Mouse (Mus musculus): Measurements from ENCODE around the gene Cxadr. TPM values are rescaled to one million over a fixed set of nuclear protein-coding genes. Genes with fewer than 3 reads are reported as not detected.

The Cxadr gene
- total and polyA plus RNA-seq, 3 experiments: 0.33 TPM; not detected in 2

- Histone ChIP-seq H3K4me1 (ENCODE audit: control insufficient read depth in 1 of 2, insufficient read depth in 2 of 2, low read length in 2 of 2) (no peaks in the 10 kb centered on the region), H3K27ac (ENCODE audit: control insufficient read depth, low read depth, low read length) (no peak overlapping the region), H3K9ac (ENCODE audit: control insufficient read depth, low read depth, low read length, poor library complexity, severe bottlenecking) (no peak overlapping the region), H3K9me3 (replicated peaks; ENCODE audit: insufficient read depth, low read length) (no peaks in the 10 kb centered on the region), H3K79me2 (ENCODE audit: control insufficient read depth, insufficient read depth, low read length, poor library complexity) (no peaks in the 10 kb centered on the region), H3K4me3 (ENCODE audit: control insufficient read depth in 1 of 2, insufficient read depth in 1 of 2, low read depth in 2 of 2, low read length in 2 of 2) (no peak overlapping the region), H3K27me3 (ENCODE audit: control insufficient read depth in 1 of 2, insufficient read depth in 2 of 2, low read length in 2 of 2) (no peaks in the 10 kb centered on the region), H3K36me3 (ENCODE audit: control insufficient read depth in 1 of 2, insufficient read depth in 2 of 2, low read length in 2 of 2) (no peaks in the 10 kb centered on the region)
- no peak for DNase-seq (ENCODE audit: low read depth, low spot score)
- no peak for TF ChIP-seq POLR2A (IDR thresholded peaks at IDR 0.05; ENCODE audit: control insufficient read depth in 1 of 2, insufficient read depth in 1 of 2, low read depth in 1 of 2, low read length in 2 of 2, poor library complexity in 1 of 2)
- TF ChIP-seq MAZ (IDR thresholded peaks at IDR 0.05; ENCODE audit: low read depth, low read length): no peak
- no peak for TF ChIP-seq ZC3H11A (IDR thresholded peaks at IDR 0.05; ENCODE audit: low read depth, low read length)
- no peak for TF ChIP-seq KAT2A (conservative IDR thresholded peaks at IDR 0.05; ENCODE audit: low read depth, low read length)
- TF ChIP-seq JUND (IDR thresholded peaks at IDR 0.05; ENCODE audit: low read depth, low read length): no peak
- TF ChIP-seq CHD1 (IDR thresholded peaks at IDR 0.05; ENCODE audit: low read depth, low read length): no peak
- no peak for TF ChIP-seq GATA1 (IDR thresholded peaks at IDR 0.05; ENCODE audit: low read depth, low read length)
- TF ChIP-seq ZMIZ1 (IDR thresholded peaks at IDR 0.05; ENCODE audit: low read depth, low read length): no peak
- no peak for TF ChIP-seq NRF1 (IDR thresholded peaks at IDR 0.05; ENCODE audit: insufficient read depth, low read depth, low read length, poor library complexity, severe bottlenecking)
- no peak for TF ChIP-seq POLR2AphosphoS2 (IDR thresholded peaks at IDR 0.05; ENCODE audit: low read length)
- TF ChIP-seq RAD21 (IDR thresholded peaks at IDR 0.05; ENCODE audit: low read depth, low read length): no peak
- no peak for TF ChIP-seq POLR2AphosphoS5 (IDR thresholded peaks at IDR 0.05; ENCODE audit: borderline replicate concordance, low read depth, low read length)
- no peak for TF ChIP-seq MYC (IDR thresholded peaks at IDR 0.05; ENCODE audit: low read depth, low read length)
- TF ChIP-seq MXI1 (IDR thresholded peaks at IDR 0.05; ENCODE audit: low read depth, low read length): no peak
Measured at GRCm38 (mm10) chr16:78283231-78283630, 18.1 kb upstream of the Cxadr start.

DNA sequence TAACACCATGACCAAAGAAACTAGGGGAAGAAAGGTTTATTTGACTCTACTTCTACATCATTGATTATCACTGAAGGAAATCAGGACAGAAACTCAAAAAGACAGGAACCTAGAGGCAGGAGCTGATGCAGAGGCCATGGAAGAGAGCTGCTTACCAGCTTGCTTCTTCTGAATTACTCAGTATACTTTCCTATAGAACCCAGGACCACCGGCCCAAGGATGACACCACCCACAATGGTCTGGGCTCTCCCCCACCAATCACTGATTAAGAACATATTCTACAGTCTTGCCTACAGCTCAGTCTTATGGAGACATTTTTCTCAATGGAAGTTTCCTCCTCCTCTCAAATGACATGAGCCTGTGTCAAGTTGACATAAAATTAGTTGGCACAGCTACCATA lies 7.2 kb upstream of the Cxadr start:
- H3K9me3 ChIP-seq (replicated peaks; ENCODE audit: insufficient read depth, low read length): no peaks in the 10 kb centered on the region
- no peak for TF ChIP-seq TBP (IDR thresholded peaks at IDR 0.05; ENCODE audit: low read depth, low read length)
- TF ChIP-seq POLR2A (IDR thresholded peaks at IDR 0.05; ENCODE audit: control insufficient read depth in 1 of 2, insufficient read depth in 1 of 2, low read depth in 1 of 2, low read length in 2 of 2, poor library complexity in 1 of 2): no peak
- TF ChIP-seq ZNF384 (IDR thresholded peaks at IDR 0.05; ENCODE audit: low read depth, low read length): no peak
- no peak for TF ChIP-seq RCOR1 (IDR thresholded peaks at IDR 0.05; ENCODE audit: low read depth, low read length)
- TF ChIP-seq E2F4 (IDR thresholded peaks at IDR 0.05; ENCODE audit: borderline replicate concordance, low read depth, low read length): no peak
- no peak for TF ChIP-seq ZKSCAN1 (IDR thresholded peaks at IDR 0.05; ENCODE audit: low read depth, low read length)
- TF ChIP-seq ELF1 (IDR thresholded peaks at IDR 0.05; ENCODE audit: low read depth, low read length): no peak
- no peak for TF ChIP-seq JUND (IDR thresholded peaks at IDR 0.05; ENCODE audit: low read depth, low read length)
- TF ChIP-seq USF1 (IDR thresholded peaks at IDR 0.05; ENCODE audit: low read depth, low read length): no peak
- TF ChIP-seq ZC3H11A (IDR thresholded peaks at IDR 0.05; ENCODE audit: low read depth, low read length): no peak
- no peak for TF ChIP-seq KAT2A (conservative IDR thresholded peaks at IDR 0.05; ENCODE audit: low read depth, low read length)
- no peak for TF ChIP-seq USF2 (IDR thresholded peaks at IDR 0.05; ENCODE audit: borderline replicate concordance in 1 of 2, insufficient read depth in 1 of 2, low read depth in 1 of 2, low read length in 2 of 2)
- TF ChIP-seq TAL1 (IDR thresholded peaks at IDR 0.05; ENCODE audit: low read length): no peak
- no peak for TF ChIP-seq MXI1 (IDR thresholded peaks at IDR 0.05; ENCODE audit: low read depth, low read length)
- no peak for TF ChIP-seq SMC3 (IDR thresholded peaks at IDR 0.05; ENCODE audit: low read depth, low read length)
- no peak for TF ChIP-seq GABPA (IDR thresholded peaks at IDR 0.05; ENCODE audit: low read depth, low read length)
- H3K79me2 ChIP-seq (ENCODE audit: control insufficient read depth, insufficient read depth, low read length, poor library complexity): no peaks in the 10 kb centered on the region; the same call in 1 of the 2 replicates
- H3K27ac ChIP-seq (ENCODE audit: control insufficient read depth, low read depth, low read length): no peak overlapping the region
- no peak for DNase-seq (ENCODE audit: low read depth, low spot score)
- H3K36me3 ChIP-seq (ENCODE audit: control insufficient read depth in 1 of 2, insufficient read depth in 2 of 2, low read length in 2 of 2): no peaks in the 10 kb centered on the region; a peak in 1 of 4 replicates
- H3K4me3 ChIP-seq (ENCODE audit: control insufficient read depth in 1 of 2, insufficient read depth in 1 of 2, low read depth in 2 of 2, low read length in 2 of 2): no peak overlapping the region
- no peaks in the 10 kb centered on the region; a peak in 1 of 4 replicates for H3K27me3 ChIP-seq (ENCODE audit: control insufficient read depth in 1 of 2, insufficient read depth in 2 of 2, low read length in 2 of 2)
- no peak overlapping the region for H3K9ac ChIP-seq (ENCODE audit: control insufficient read depth, low read depth, low read length, poor library complexity, severe bottlenecking)
- H3K4me1 ChIP-seq (ENCODE audit: control insufficient read depth in 1 of 2, insufficient read depth in 2 of 2, low read length in 2 of 2): no peaks in the 10 kb centered on the region; a peak in 1 of 4 replicates
